Mouse (Mus musculus): ENCODE measurements at regions not wholly inside any gene's neighbourhood (a gene's known extent, or its start where the extent isn't known, plus 50 kb on each side); places are given as distances from the start of the nearest gene placed in this dataset.

DNA sequence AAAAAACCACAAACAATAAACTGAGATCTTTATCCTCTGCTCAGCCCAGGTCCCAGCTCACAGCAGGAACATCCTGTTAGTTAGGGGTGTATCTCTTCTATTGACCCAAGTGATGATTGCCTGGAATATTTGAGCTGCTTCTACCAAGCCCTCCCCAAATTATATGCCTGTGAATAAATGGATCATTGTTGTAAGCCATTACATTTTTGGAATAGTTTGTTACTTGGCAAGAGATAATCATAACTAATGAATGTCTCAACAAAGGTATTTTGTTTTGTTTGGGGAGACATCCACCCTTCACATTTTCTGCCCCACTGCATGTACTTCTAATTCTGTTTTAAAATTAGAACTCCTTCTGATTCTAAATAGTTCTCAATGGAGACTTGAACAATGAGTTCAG lies 102.1 kb downstream of the 1810013L24Rik start:
- TF ChIP-seq GATA1 (IDR thresholded peaks at IDR 0.05; ENCODE audit: low read length) (no peak), TAL1 (IDR thresholded peaks at IDR 0.05; ENCODE audit: low read length) (no peak)

Measured in erythroblast, embryonic 14.5 days (primary cell).